In genomic region chr5:14953587-14953986, GRCm38 (mm10) we compare ENCODE assay signal across 12 mouse cellular contexts. TPM values are rescaled to one million over a fixed set of nuclear protein-coding genes. Genes with fewer than 3 reads are reported as not detected.
"Had no signal": no experiment of that assay in that cellular context is flagged by ENCODE, and none has a peak within 500 bp of the region (broad histone marks: within the 10 kb centered on the region; RNA-seq: fewer than 3 reads in every experiment).

No protein-coding gene starts in this region.

RNA-seq across cellular contexts. Expression of gene Speer4e, which starts 15.4 kb away (rescaled TPM):
- polyA plus RNA-seq: neural tube, embryonic 13.5 days; neural tube, embryonic 14.5 days; neural tube, embryonic 15.5 days; small intestine, adult 2 months; spleen, adult 2 months; stomach, embryonic 14.5 days; stomach, embryonic 15.5 days; stomach, embryonic 16.5 days; stomach, postnatal 0 days; thymus, adult 2 months; thymus, postnatal 0 days; urinary bladder, adult 2 months had no signal

RNA-seq across cellular contexts. Expression of gene Gm10354, which starts 25.1 kb away (rescaled TPM):
- polyA plus RNA-seq: neural tube, embryonic 13.5 days; neural tube, embryonic 14.5 days; neural tube, embryonic 15.5 days; small intestine, adult 2 months; spleen, adult 2 months; stomach, embryonic 14.5 days; stomach, embryonic 15.5 days; stomach, embryonic 16.5 days; stomach, postnatal 0 days; thymus, adult 2 months; urinary bladder, adult 2 months had no signal

RNA-seq across cellular contexts. Expression of gene Gm9758, which starts 38.9 kb away (rescaled TPM):
- polyA plus RNA-seq: neural tube, embryonic 13.5 days; neural tube, embryonic 14.5 days; neural tube, embryonic 15.5 days; small intestine, adult 2 months; spleen, adult 2 months; stomach, embryonic 14.5 days; stomach, embryonic 15.5 days; stomach, embryonic 16.5 days; stomach, postnatal 0 days; thymus, adult 2 months; thymus, postnatal 0 days; urinary bladder, adult 2 months had no signal
